Mouse (Mus musculus) heart, postnatal 0 days (tissue): ENCODE measurements around the gene Pkp1. TPM values are rescaled to one million over a fixed set of nuclear protein-coding genes. Genes with fewer than 3 reads are reported as not detected.

ENCODE experiments used
- ATAC-seq: fragments of 200-750 bp; cut with Nextera tagmentation; 2 replicates; pipeline ENCODE4 v1.8.0; 2017; ENCODE audit warnings: low read depth, moderate number of reproducible peaks, moderate library complexity; ENCODE audit not compliant: insufficient read depth
- DNase-seq: peaks from one replicate; pipeline ENCODE4 v3.0.0-alpha.2; 2016; ENCODE audit warnings: low spot score
- H3K27ac ChIP-seq: fragments of 300-500 bp; sonication (generic); 2 replicates; pipeline ENCODE4 v1.5.1; 2014; ENCODE audit warnings: low read depth, mild to moderate bottlenecking
- H3K27me3 ChIP-seq: fragments of 300-500 bp; sonication (generic); 2 replicates; pipeline ENCODE4 v1.6.1; 2014; ENCODE audit warnings: low read length, mixed read lengths; ENCODE audit not compliant: control insufficient read depth, insufficient read depth
- H3K36me3 ChIP-seq: fragments of 300-500 bp; sonication (generic); replicated peaks from 2 replicates; pipeline ENCODE4 v1.6.1; 2014; ENCODE audit warnings: low read length, mixed read lengths; ENCODE audit not compliant: control insufficient read depth, insufficient read depth
- H3K4me1 ChIP-seq: fragments of 300-500 bp; sonication (generic); 2 replicates; pipeline ENCODE4 v1.6.1; 2014; ENCODE audit warnings: antibody characterized with exemption; ENCODE audit not compliant: control insufficient read depth, insufficient read depth
- H3K4me2 ChIP-seq: fragments of 300-500 bp; sonication (generic); 2 replicates; pipeline ENCODE4 v1.6.1; 2014; ENCODE audit warnings: low read depth, mild to moderate bottlenecking, low read length, moderate library complexity
- H3K4me3 ChIP-seq: fragments of 300-500 bp; sonication (generic); 2 replicates; pipeline ENCODE4 v1.5.1; 2014; ENCODE audit warnings: low read depth, low read length
- H3K9ac ChIP-seq: fragments of 300-500 bp; sonication (generic); replicated peaks from 2 replicates; pipeline ENCODE4 v1.6.1; 2014; ENCODE audit warnings: low read depth, low read length, mixed read lengths
- H3K9me3 ChIP-seq: fragments of 300-500 bp; sonication (generic); replicated peaks from 2 replicates; pipeline ENCODE4 v1.6.1; 2016; ENCODE audit warnings: low read length; ENCODE audit not compliant: control insufficient read depth
- CTCF ChIP-seq: IDR thresholded peaks from 2 replicates; pipeline ENCODE4 v1.5.1; 2016; ENCODE audit warnings: antibody characterized with exemption, control low read depth, low read depth
- EP300 ChIP-seq: IDR thresholded peaks from 2 replicates; pipeline ENCODE4 v1.6.1; 2016; ENCODE audit warnings: antibody characterized with exemption, low read depth
- WGBS: fragments of 180-500 bp; shearing (Covaris S2); extraction: QIAGEN DNeasy Blood & Tissue Kit; methylation state at CpG from one replicate; pipeline ENCODE4 v1.1.7; 2014; 5-methylcytosine and 5-hydroxymethylcytosine counted together
- polyA plus RNA-seq: library from polyadenylated mRNA; unstranded; fragments of >200 nt; fragmentation: Nextera tagmentation; extraction: Ambion mirVana; gene quantifications from 2 replicates; pipeline ENCODE4 v1.2.1, GENCODE M21; 2015
- total RNA-seq: library from RNA; depleted of rRNA; stranded (reverse); fragments of >200 nt; gene quantifications from 2 replicates; pipeline ENCODE4 v1.2.3, GENCODE M21; 2014; ENCODE audit warnings: low replicate concordance

Gene Pkp1
- total and polyA plus RNA-seq, 2 experiments from 2014 or later: 0.05 TPM; not detected in 1

DNA sequence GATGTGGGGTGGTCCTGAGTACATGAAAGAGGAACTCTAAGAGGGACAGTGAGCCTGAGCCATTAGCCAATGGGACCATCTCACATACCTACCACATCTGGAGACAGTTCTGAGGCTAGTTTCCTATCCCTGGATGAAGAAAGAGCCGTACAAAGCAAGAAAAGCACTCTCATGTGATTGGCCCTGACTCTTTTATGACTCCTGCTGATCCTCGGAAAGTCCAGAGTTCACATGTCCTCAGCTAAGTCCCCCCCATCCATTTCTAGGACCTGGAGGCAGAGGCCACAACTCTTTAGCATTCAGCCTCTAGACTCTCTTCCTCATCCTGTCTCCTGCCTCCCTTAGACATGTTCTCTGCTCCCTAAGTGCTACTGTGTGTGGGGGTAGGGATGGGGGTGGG is 41.8 kb downstream of the Pkp1 start:
- TF ChIP-seq CTCF (no peak), EP300 (no peak)
- 73% methylated on average over 2 of the region's 2 CpGs for WGBS
- H3K27me3 ChIP-seq: peaks cover 10% of the 10 kb centered on the region; the same call in 1 of the 2 replicates
- no peaks in the 10 kb centered on the region for H3K4me1 ChIP-seq
- H3K4me3 ChIP-seq: no peak overlapping the region
- H3K4me2 ChIP-seq: no peak overlapping the region
- no peak overlapping the region for H3K27ac ChIP-seq
- H3K9ac ChIP-seq: no peak overlapping the region
- H3K36me3 ChIP-seq: no peaks in the 10 kb centered on the region
- ATAC-seq (no peak), DNase-seq (no peak)
- H3K9me3 ChIP-seq: no peaks in the 10 kb centered on the region

DNA sequence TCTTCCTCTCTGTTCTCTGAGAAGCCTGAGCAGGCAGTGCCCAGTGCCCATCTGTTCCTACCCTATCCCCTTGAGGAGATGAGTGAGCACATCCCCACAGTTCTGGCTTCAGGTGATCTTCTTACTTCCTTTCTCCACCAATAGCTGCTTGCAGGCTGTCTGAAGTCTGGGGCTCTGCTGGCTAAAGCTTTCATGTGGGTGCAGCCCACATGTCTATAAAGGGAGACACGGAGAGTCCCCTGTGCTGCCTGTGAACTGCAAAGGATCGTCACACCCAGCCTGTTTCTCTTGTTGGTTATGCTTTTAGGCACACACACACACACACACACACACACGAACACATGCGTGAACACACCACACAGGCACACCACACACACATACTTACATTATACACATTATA is 46.0 kb downstream of the Pkp1 start:
- 79% methylated on average over 4 of the region's 4 CpGs for WGBS
- no peaks in the 10 kb centered on the region for H3K9me3 ChIP-seq
- H3K4me3 ChIP-seq: no peak overlapping the region
- H3K27ac ChIP-seq: no peak overlapping the region
- no peaks in the 10 kb centered on the region for H3K4me1 ChIP-seq
- TF ChIP-seq CTCF (no peak), EP300 (no peak)
- H3K9ac ChIP-seq: no peak overlapping the region
- no peaks in the 10 kb centered on the region for H3K36me3 ChIP-seq
- no peaks in the 10 kb centered on the region for H3K27me3 ChIP-seq
- DNase-seq (no peak), ATAC-seq (no peak)
- H3K4me2 ChIP-seq: no peak overlapping the region

DNA sequence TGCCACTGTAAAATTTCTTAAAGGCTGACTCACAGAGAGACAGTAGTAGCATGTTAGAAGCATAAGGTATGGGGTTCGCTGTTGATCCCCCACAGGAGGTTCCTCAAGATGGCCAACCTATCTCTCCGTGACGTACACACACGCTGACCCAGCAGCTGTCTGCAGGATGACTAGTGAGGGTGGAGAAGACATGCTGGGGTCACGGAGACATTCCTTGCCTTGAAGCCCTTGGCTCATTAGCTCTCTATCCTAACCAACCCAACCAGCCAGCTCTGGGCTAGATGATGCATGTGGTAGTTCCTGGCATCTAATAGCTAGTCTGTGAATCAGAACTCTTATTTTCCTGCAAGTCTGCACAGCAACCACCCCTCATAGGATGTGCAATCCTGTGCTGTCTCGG is 50.4 kb downstream of the Pkp1 start:
- DNase-seq (no peak), ATAC-seq (no peak)
- 80% methylated on average over 6 of the region's 6 CpGs for WGBS
- 0 out of 2 replicates have a peak, but pooled peaks cover 12% of the 10 kb centered on the region for H3K27me3 ChIP-seq
- H3K4me2 ChIP-seq: no peak overlapping the region
- H3K4me1 ChIP-seq: no peaks in the 10 kb centered on the region
- no peak overlapping the region for H3K27ac ChIP-seq
- H3K9me3 ChIP-seq: no peaks in the 10 kb centered on the region
- TF ChIP-seq CTCF (no peak), EP300 (no peak)
- H3K9ac ChIP-seq: no peak overlapping the region
- H3K4me3 ChIP-seq: no peak overlapping the region
- no peaks in the 10 kb centered on the region for H3K36me3 ChIP-seq

DNA sequence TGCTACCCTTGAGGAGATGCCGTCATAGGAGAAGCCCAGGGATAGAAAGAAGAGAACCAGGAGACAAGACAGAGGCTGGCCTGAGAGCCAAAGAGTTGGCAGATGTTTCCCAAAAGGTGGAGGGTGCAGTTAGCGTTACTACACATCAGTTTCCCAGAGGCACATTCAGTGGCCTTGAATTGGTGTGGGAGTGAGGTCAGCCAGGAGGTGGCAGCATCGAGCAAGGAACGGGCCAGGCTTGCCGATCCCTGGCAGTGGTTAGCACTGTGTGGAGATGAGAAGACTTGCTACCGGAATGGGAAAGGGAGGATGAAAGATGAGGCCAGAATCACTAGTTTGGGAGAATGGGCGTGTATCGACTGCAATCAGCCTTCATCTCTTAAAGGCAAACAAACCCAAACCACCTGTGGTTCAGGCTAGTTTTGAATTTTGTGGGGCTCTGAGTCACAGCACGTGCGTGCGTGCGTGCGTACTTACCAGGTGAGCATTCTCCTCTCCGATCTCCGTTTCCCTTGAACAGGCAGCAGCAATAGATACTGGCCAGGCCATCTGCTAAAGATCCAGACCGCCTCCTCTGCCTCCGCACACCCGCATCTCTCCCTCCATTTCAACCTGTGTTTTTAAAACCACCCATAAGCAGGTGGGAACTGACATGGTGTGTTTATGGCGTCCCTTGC is 53.4 kb downstream of the Pkp1 start:
- no peak overlapping the region for H3K9ac ChIP-seq
- H3K4me3 ChIP-seq: no peak overlapping the region
- H3K4me1 ChIP-seq: peaks cover 19% of the 10 kb centered on the region
- H3K27me3 ChIP-seq: 0 out of 2 replicates have a peak, but pooled peaks cover 12% of the 10 kb centered on the region
- ATAC-seq: peak; percentile 49
- H3K36me3 ChIP-seq: no peaks in the 10 kb centered on the region
- H3K9me3 ChIP-seq: no peaks in the 10 kb centered on the region
- H3K4me2 ChIP-seq: no peak overlapping the region
- TF ChIP-seq EP300 (no peak), CTCF (peak; percentile 98)
- DNase-seq: peak; percentile 77
- WGBS: 45% methylated on average over 19 of the region's 19 CpGs
- no peak overlapping the region for H3K27ac ChIP-seq

DNA sequence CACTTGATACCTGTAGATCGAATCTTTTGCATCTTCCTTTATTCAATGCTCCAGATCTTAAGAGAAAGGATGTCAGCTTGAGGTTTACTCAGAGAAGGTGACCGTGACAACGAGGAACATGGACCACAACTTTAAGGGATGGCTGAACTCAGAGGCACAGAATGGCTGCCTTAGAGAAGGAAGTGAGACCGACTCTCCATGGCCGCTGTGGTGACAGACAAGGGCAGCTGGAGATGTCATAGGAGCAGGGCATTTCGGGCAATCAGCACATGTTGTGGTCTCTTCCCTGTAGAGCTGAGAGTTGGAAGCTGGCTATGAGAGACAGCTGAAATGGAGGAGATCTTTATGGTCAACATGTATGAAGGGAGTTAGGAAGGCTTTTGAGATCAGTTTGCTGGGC is 54.2 kb downstream of the Pkp1 start:
- Histone ChIP-seq H3K4me2 (no peak overlapping the region), H3K4me1 (peaks cover 19% of the 10 kb centered on the region), H3K27ac (no peak overlapping the region), H3K27me3 (0 out of 2 replicates have a peak, but pooled peaks cover 12% of the 10 kb centered on the region), H3K9ac (no peak overlapping the region), H3K4me3 (no peak overlapping the region), H3K36me3 (no peaks in the 10 kb centered on the region), H3K9me3 (no peaks in the 10 kb centered on the region)
- no peak for DNase-seq
- 85% methylated on average over 6 of the region's 6 CpGs for WGBS
- TF ChIP-seq EP300: no peak
- TF ChIP-seq CTCF: no peak
- no peak for ATAC-seq
